Mouse (Mus musculus): ENCODE measurements around the gene N4bp2l2.
"Not testable (repeated sequence)": the region's sequence is repeated elsewhere in the genome, so short reads cannot be mapped to it uniquely, and the experiment has no call there.

N4bp2l2 gene

DNA sequence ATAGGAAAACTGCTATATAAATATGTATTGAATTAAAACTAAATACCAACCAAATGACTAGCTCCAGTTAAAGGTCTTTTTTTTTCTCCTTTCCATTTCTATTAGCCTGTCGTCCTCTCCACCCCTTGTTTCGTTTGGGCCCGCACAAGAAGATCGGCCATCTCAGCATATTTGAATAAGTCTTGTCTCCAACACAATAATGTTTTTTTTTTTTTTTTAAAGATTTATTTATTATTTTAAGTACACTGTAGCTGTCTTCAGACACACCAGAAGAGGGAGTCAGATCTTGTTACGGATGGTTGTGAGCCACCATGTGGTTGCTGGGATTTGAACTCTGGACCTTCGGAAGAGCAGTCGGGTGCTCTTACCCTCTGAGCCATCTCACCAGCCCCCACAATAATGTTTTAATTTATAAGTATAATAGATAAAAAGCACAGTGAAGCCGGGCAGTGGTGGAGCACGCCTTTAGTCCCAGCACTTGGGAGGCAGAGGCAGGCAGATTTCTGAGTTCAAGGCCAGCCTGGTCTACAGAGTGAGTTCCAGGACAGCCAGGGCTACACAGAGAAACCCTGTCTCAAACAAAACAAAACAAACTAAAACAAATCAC, at the start of gene N4bp2l2:
Gene N4bp2l2, minus strand, starts transcription at position 51 of the 607 bp plus-strand sequence.
- not testable (repeated sequence) for DNase-seq

- DNase-seq, result no peak
These were observed 47.4 kb upstream of the N4bp2l2 start for GRCm38 (mm10) chr5:150713431-150713830.

DNA sequence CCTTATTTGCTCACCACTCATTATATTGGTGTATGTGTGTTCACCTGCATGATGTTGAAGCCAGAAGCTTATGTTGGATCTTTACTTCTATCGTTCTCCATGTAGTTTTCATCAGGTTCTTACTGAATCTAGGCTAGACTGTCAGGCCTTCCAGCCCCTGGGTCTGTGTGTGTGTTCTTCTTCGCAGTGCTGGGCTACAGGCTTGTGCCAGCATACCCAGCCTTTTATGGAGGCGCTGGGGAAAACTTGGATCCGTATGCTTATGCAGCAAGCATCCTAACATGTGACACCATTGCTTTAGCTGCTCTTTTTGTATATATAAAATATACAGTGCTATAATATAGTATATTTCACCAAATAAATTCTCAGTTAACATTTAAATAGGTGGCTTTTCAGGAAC, 45.5 kb upstream of the N4bp2l2 start:
- no peak for DNase-seq

GRCm38 (mm10) chr5:150707181-150707580, 41.2 kb upstream of the N4bp2l2 start:
- DNase-seq, result not testable (repeated sequence)

- not testable (repeated sequence) for DNase-seq
These were observed 40.7 kb upstream of the N4bp2l2 start for GRCm38 (mm10) chr5:150706651-150707050.

- peak in 1 of 2 experiments; percentile 37 for DNase-seq
These were observed 36.7 kb upstream of the N4bp2l2 start for GRCm38 (mm10) chr5:150702714-150703113.

GRCm38 (mm10) chr5:150693277-150693676, 27.3 kb upstream of the N4bp2l2 start:
- DNase-seq, result no peak

GRCm38 (mm10) chr5:150690685-150691084, 24.7 kb upstream of the N4bp2l2 start:
- no peak for DNase-seq

DNA sequence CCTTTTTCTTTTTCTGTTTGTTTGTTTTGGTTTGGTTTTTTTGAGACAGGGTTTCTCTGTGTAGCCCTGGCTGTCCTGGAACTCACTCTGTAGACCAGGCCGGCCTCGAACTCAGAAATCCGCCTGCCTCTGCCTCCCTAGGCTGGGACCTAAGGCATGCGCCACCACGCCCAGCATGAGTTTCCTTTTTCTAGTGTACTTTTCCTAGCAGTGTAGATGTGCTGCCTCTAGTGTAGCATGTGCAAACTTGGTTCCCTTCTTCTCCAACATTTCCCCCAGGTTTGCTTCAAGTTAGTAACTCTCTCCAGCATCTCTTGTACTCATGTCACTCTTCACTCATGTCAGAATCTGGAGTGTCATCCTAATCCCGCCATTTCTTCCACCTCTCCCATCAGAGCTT, 16.9 kb upstream of the N4bp2l2 start:
- not testable (repeated sequence) for DNase-seq

DNA sequence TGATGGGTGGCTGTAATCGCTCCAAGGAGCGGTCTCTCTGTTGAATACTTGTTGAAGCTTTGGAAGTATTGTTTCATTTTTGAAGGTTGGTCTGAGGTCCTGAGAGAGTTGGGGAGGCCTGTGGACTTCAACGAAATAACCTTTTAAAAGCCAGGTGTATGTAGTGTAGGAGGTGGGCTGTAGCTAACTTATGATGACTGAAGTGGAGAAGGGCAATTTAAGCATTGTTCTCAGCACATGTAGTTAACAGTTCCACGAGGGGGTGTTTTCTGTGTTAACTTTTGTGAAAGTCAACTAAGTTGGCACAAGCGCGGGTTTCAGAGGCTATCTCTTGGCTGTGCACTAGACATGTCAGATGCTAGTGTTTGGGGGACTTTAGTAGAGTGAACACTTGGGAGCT, 8.9 kb upstream of the N4bp2l2 start:
- no peak for DNase-seq

- peak; percentile 65 to 68 for DNase-seq
These were observed 8.1 kb upstream of the N4bp2l2 start for GRCm38 (mm10) chr5:150673880-150674621.

GRCm38 (mm10) chr5:150673153-150673835, 7.3 kb upstream of the N4bp2l2 start, which contains the start of gene Pds5b:
TSS of gene Pds5b (plus strand) at chr5:150673739.
- peak; percentile 93 to 95 for DNase-seq

- no peak for DNase-seq
These were observed 6.4 kb upstream of the N4bp2l2 start for GRCm38 (mm10) chr5:150672343-150672742.

DNA sequence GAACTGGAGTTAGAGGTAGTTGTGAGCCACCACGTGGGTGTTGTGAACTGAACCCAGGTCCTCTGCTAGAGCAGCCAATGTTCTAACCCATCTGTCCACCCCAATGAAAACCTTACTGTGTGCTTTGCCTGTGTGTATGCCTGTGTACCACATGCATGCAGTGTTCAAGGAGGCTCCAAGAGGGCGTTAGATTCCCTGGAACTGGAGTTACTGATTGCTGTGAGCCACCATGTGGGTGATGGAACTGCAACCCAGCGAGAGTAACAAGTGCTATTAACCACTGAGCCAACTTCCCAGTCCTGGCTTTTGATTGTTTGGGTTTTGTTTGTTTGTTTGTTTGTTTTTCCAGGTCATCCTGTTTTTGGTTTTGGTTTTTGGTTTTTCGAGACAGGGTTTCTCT, 2.7 kb upstream of the N4bp2l2 start:
- no peak for DNase-seq

GRCm38 (mm10) chr5:150665132-150665954, 640 bp downstream of the N4bp2l2 start:
- DNase-seq, result peak; percentile 94 to 95

DNA sequence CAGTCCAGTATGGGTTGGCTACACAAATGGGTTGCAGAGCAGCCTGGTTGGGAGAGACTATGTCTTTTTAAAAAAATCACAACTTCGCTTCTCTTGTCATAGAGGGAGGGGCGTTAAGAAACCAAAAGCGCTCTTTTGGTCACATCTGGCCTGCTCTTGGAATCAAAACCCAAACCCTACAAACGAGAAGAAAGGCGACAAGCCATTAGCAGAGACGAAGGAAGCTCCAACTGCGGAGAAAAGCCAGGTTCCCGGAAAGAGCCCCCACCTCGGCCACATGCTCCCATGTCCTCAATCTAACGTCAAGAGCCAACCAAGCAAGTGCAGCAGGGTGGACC, 1.2 kb downstream of the N4bp2l2 start:
- no peak for DNase-seq

GRCm38 (mm10) chr5:150663926-150664325, 2.1 kb downstream of the N4bp2l2 start:
- not testable (repeated sequence) for DNase-seq

DNA sequence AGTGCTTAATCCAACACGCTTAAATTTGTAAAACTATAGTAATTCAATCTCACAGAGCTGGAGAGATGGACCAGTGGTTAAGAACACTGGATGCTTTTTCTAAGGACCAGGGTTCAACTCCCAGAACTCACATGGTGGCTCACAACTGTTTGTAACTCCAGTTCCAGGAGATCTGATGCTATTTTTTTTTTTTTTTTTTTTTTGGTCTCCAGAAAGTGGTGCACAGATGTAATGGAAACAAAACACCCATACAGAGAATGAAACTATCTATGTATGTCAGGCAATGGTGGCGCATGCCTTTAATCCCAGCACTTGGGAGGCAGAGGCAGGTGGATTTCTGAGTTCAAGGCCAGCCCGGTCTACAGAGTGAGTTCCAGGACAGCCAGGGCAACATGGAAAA, 5.7 kb downstream of the N4bp2l2 start:
- DNase-seq, result not testable (repeated sequence)

- not testable (repeated sequence) for DNase-seq
These were observed 6.6 kb downstream of the N4bp2l2 start for GRCm38 (mm10) chr5:150659425-150659824.

DNA sequence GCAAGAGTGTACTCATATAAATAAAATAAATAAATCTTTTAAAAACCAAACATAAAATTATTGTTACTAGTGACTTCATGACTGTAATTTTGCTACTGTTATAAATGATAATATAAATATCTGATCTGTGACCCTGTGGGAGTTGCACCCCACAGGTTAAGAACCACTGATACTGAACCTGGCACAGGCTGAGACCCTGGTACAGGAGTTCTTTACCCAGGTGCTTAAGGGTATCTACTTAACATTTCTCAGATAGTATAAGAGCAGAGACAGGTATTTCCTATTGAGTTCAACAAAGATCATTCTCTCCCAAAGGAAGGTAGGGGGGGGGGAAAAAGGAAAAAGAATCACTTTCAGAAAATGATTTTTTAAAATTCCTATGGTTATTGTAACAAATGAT, 11.4 kb downstream of the N4bp2l2 start:
- DNase-seq, result no peak

DNA sequence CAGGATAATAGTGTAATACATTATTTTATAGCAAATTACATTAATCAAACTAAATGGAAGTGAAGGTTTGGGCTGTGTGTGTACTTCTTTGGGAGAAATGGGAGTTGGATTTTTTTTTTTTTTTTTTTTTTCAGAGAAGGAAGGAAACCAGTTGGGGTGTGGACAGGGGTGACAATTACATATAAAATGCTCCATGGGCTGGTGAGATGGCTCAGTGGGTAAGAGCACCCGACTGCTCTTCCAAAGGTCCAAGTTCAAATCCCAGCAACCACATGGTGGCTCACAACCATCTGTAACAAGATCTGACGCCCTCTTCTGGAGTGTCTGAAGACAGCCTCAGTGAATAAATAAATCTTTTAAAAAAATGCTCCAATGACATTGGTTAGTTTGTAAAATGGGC, 13.4 kb downstream of the N4bp2l2 start:
- DNase-seq, result no peak

DNA sequence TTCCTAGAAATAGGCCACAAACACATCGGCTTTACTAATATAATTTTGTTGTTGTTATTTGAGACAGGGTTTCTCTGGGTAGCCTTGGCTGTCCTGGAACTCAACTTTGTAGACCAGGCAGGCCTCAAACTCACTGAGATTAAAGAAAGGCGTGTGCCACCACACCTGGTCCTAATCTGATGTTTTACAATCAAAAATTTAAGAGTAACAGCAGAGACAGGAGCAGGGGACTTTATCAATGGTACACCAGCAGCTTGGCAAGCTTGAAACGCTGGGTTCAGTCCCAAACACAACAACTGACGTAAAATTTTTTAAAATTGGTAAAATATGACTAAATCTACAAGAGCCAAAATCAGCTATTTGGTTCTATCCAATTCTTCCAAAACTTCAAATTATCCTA, 21.1 kb downstream of the N4bp2l2 start:
- no peak for DNase-seq

GRCm38 (mm10) chr5:150643390-150643789, 22.6 kb downstream of the N4bp2l2 start:
- DNase-seq, result not testable (repeated sequence)

Data from thymus, postnatal 36 days (tissue).